Mouse (Mus musculus) lung, postnatal 0 days (tissue): ENCODE measurements around the gene Pum2.

Experiments used
- CTCF ChIP-seq: IDR thresholded peaks from 2 replicates; pipeline ENCODE4 v1.5.1; 2016; ENCODE audit warnings: antibody characterized with exemption, mild to moderate bottlenecking
- EP300 ChIP-seq: IDR thresholded peaks from 2 replicates; pipeline ENCODE4 v1.6.1; 2016; ENCODE audit warnings: antibody characterized with exemption, mild to moderate bottlenecking, control low read depth

DNA sequence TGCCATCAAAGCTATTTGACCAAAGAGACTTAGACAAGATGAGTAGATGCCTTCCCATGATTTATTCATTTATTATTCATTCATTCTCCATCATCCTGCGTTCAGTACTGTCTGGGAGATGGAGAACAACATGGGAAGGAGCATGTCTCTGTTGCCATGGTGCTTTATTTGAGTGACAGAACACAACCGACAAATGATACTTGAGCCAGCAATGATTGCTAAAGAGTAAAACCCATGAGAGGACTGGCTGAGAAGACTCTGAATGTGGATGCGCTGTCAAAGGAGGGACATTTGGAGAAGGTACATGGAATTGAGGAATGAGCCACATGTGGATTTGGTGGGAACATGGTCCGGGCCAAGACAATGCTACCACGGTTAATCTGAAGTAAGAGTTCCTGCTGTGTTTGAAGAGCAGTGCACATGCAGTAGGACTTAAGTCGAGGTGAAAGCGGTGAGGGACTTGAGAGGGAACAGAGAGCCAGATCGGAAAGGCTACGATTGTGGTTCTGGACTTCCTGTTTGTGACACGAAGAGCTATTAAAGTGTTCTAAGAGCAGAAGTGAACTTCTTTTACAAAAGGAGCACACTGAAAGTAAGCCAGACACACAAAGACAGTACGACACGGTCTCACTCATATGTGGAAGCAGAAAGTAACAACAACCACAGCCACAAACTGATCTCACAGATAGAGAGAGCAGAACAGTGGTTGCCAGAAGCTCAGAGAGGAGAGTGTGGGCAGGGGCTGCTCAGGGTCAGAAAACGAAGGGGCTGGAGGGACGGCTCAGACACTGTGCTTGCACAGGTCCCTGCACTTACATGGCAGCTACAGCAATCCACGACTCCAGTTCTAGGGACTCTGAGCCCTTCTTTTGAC lies 14.3 kb upstream of the Pum2 start:
- no peak for TF ChIP-seq CTCF
- no peak for TF ChIP-seq EP300
